Mouse (Mus musculus) naive thymus-derived CD4-positive, alpha-beta T cell, adult 2 months (primary cell): ENCODE measurements at regions not wholly inside any gene's neighbourhood (a gene's known extent, or its start where the extent isn't known, plus 50 kb on each side); places are given as distances from the start of the nearest gene placed in this dataset.

Source experiments
- DNase-seq: peaks from one replicate; pipeline ENCODE4 v3.0.0-alpha.2; 2011; ENCODE audit warnings: low read depth

DNA sequence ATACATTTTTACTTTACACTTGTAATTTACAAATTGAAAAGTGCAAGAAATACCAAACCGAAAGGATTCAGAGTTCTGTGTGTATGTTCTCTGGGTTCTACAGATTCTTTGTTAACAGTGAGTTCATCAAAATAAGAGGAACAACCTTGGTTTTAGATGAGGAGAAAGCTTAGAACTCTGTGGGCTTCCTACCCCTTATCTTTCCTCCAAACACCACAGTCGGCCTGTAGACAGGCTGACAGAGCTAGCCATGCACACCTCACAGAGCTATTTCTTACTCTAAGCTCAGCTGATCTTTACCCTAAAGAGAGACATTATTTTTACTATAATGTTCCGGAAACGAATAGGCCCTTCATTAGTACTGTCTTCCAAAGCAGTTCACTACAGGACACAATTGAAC is 67.7 kb upstream of the Zdhhc17 start:
- no peak for DNase-seq

DNA sequence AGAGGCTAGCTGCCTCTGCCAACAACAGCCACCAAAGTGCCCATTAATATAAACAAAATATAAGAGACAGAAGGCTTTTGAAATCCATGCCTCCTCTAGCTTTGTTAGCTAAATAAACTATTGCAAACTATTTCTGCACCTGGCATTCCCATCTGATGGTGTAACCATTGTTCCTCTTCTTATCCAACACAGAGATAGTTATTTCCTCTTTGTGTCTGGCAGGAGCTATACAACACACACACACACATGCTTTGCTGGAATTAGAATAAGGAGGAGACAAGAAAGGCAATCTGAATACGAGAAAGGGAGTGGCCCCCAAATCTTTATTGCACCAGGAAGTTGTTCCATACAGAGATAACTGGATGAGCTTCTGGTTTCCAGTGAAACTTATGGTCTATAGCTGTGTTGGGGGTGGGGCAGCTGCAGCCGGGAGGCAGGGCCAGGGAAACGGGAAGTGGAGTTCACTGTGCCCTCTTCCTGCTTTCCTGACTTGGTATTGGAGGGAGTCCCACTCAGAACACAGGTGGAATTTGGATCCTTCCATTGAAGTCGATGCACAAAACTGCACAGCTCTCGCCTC is 64.0 kb upstream of the Zdhhc17 start:
- no peak for DNase-seq

DNA sequence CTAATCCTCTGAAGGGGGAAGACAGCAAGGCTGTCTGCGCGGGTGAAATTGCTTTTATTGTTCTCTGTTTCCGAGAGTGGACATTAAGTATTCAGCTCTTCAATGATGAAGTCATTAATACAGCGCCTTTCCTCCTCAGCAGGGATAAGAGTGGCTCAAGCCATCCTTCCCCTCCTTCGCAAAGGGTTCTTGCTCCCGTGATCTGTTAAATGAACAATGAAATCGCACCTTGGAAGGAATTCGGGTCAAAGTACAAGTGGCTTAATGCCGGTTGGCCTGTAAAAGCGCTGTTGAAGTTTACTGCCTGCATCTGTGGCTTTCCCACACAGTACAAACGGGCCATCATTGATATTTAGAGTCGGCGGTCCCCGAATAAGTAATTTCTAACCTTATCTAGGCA is 63.3 kb upstream of the Zdhhc17 start:
- no peak for DNase-seq

DNA sequence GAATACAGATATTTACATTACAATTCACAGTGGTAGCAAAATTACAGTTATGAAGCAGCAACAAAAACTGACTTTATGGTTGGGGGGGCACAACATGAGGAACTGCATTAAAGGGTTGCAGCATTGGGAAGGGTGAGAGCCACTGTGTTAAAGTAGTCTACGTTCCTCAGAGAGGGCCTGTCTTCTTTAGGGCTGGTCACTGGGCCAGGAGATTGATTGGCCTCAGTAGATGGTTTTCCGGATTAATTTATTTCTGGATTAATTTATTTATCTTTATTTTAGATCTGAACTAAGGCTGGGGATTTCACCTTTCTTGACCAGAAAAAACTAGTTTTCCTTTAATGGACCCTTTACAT is 62.6 kb upstream of the Zdhhc17 start:
- no peak for DNase-seq

DNA sequence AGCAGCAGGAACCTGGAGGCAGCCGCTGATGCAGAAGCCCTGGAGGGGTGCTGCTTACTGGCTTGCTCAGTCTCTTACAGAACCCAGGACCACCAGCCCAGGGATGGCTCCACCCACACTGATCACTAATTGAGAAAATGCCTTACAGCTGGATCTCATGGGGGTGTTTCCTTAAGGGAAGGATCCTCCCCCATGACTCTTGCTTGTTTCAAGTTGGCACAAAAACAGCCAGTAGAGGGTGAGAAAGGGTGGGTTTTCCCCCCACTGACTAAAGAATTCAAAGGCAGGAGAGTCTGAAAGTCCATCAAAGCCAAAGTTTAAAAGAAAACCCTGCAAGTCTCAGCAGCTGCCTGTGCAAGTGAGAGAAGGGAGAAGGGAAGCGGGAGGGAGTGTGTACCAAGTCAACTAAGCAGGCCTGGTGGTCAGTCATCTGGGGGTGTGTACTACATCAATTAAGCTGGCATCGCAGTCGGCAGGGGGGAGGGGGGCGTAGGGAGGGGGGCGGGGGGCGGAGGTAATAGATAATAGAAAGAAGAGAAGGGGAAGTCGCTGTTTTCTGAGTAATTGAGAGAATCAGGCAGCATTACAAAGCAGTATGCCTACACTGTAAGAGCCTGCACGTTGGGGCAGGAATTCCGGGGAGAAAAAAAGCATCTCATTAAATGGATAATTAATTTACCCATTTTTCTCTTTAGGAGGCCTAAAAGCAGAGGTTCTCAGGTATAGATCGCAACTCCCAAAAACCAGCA is 62.0 kb upstream of the Zdhhc17 start:
- no peak for DNase-seq

DNA sequence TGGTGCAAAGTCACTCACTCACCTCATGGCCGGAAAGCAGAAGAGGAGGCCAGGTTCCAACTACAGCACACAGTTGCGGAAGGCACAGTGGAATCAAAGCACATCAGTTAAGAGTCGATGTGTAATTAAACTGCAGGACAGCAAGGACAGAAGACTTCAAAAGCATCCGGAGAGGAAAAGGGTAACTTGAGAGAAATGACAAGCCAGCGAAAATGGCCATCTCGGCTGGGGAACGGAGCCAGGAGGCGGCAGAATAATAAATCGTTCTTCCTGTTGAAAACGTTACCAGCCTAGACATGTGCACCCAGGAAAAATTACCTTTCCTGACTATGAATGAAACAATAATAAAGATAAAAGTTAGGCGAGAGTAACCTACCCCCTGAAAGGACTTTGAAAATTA is 56.2 kb upstream of the Zdhhc17 start:
- no peak for DNase-seq

DNA sequence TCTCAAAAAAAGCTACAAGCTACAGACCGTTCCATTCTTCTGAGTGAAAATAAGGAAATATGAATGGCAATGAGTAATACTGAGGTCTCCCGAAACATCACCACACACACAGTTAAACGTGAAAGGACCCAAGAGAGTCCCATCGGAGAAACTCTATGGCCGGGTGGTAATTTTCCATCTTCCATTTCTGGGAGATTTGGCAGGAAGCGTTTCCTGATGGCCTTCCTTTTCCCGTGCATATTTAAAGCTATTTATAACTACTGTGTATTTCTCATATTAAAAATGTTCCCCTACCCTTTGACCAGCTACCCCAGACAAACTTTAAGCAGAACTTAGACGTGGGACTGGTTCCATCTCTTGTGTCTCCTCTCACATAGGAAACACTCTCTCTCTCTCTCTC is 50.7 kb upstream of the Zdhhc17 start:
- no peak for DNase-seq
